Mouse (Mus musculus) megakaryocyte, adult 5-6 weeks (primary cell): ENCODE data around the gene Map3k14. TPM values are rescaled to one million over a fixed set of nuclear protein-coding genes. Genes with fewer than 3 reads are reported as not detected.
A peak's percentile ranks its signal among the peaks of the same experiment; 100 is the strongest.
"Not testable (repeated sequence)": the region's sequence is repeated elsewhere in the genome, so short reads cannot be mapped to it uniquely, and the experiment has no call there.

ENCODE experiments used
- ATAC-seq: 2 replicates; pipeline ENCODE4 v1.8.0; 2016; ENCODE audit warnings: mild to moderate bottlenecking, inconsistent platforms; ENCODE audit not compliant: poor library complexity, severe bottlenecking
- total RNA-seq, 2 experiments: library from RNA; stranded (forward) in 1 of 2; stranded (reverse) in 1 of 2; fragments of 153-499, 151-499 nt in 1 of 2; fragments of 221-1000, 200-1000 nt in 1 of 2; gene quantifications; 2 replicates each; pipeline versions ENCODE4 v1.2.3 to v1.2.4; 2015 to 2017

Map3k14 gene
- total RNA-seq (2015) = 14.5 and 16.6 TPM in 2 replicates
- total RNA-seq (2017) = 15.4 and 15.7 TPM in 2 replicates

DNA sequence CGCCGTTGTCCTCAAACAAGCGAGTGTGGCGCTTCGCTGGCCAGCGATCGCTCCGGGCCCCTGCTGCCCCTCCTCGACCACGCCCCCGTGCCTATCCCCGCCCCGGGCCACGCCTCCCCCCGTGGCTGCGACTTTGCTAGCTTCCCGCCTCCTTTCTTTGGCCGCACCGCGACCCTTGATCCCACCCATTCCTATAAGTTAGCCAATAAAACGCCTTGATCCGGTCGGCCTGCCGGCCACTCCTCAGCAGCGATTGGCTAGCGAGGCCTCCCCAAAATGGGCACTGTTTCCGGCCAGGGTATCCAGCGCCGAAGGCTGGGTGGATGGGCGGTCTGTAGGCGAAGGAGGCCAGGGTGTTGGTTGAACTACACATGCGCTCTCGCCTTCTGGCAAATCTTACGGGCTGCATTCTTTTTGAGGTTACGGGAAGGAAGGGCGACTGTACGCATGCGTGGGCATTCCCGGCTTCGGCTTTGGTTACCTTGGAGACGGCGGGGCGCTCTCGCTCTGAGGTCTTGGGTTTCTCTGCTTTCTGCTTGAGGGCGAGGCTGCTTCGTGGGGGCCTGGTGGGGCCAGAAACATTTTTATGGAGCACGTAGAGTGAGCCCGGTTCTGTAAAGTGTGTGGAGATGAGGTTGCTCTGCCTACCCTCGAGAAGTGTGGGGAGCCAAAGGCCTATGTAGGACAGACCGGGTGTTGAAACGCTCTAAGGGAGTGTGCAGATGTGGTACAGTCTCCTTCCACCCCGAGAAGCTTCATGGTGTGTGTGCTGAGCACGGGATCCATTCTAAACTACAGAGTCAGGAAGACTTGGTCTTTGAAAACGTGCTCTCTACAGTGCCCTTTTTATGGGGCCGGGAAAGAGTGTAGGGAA lies at the start of gene Map3k14:
Map3k14 (minus strand) TSS at position 127 of the 874 bp plus-strand sequence.
- peak; percentile 83 for ATAC-seq

DNA sequence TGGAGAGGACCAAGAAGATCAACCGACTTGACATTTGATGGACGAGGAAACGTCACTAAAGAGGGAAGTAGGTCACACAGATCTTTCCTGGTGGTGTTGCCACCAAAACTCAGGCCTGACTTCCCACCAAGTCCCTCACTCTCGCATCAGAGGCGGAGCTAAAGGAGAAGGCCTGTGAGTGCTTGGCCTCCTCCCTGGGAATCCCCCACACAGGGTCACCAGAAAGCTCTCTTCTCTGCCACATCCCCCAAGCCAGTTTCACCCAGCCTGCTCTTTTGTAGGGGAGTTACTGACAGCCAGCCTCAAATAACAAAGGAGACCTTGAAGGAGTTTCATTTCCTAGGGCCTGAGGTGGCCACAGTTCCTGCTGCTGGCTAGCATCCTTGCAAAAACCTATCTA lies 48.1 kb upstream of the Map3k14 start:
- peak; percentile 43 for ATAC-seq

DNA sequence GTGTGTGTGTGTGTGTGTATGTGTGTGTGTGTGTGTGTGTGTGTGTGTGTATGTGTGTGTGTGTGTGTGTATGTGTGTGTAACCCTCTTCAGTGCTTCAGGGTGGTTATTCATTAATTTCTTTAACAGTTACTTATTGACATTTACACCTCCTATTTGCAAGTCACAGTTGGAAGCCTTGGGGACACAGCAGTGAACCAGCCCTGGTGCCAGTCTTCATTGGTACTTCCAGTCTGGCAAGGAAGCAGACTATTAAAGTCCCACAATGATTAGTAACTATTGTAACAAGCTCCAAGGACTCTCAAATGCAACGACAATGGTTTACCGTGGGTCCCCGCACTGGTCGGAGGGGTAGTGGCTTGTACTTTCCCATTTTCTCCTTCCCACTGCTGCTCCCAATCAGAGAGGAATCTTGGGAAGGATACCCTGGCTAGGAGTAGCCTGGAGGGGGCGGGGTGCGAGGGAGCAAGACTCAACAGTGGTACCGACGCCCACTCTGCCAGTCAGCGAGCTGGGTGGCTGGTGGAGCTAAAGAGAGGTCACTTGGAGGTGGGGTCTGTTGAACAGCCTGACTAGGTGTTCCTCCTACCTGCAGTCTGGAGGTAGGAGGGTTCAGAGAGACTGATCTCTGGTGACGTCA lies 47.6 kb upstream of the Map3k14 start:
- no peak for ATAC-seq

DNA sequence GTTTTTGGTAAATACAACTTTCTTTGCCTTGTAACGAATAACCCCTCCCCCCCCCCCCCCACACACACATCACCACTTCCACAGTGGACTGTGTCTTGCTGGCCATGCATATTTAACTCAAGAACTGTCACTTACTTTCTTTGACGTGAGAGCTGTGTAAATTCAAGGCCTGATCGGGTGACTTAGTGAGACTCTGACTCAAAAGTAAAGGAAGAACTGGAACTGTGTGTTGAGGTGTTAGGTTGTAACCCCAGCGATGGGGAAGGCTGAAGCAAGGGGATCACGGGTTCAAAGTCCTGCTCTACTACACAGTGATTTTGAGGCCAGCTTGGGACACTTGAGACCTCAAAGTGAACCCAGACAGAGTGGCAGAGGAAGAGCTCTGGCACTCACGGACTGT lies 46.3 kb upstream of the Map3k14 start:
- ATAC-seq = no peak

DNA sequence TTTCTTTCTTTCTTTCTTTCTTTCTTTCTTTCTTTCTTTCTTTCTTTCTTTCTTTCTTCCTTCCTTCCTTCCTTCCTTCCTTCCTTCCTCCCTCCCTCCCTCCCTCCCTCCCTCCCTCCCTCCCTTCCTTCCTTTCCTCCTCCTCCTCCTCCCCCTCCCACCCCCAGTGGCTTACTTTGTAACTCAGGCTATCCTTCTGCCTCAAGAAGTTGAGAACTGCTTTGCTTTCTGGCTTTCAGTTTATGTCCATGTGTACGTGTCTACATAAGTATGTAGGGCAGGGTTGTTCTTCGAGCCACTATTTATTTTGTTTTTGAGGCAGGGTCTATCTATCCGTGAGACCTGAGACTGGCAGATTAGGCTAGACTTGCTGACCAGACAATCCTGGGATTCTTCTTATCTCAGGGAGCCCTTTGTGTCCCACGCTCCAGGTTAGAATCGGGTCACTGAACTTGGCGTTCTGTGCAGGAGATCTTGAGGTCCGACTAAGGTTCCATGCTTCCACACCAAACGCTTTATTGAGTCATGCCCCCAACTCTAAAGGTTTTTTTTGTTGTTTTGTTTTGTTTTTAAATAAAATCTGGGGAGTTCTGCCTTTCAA lies 45.5 kb upstream of the Map3k14 start:
- no peak for ATAC-seq

DNA sequence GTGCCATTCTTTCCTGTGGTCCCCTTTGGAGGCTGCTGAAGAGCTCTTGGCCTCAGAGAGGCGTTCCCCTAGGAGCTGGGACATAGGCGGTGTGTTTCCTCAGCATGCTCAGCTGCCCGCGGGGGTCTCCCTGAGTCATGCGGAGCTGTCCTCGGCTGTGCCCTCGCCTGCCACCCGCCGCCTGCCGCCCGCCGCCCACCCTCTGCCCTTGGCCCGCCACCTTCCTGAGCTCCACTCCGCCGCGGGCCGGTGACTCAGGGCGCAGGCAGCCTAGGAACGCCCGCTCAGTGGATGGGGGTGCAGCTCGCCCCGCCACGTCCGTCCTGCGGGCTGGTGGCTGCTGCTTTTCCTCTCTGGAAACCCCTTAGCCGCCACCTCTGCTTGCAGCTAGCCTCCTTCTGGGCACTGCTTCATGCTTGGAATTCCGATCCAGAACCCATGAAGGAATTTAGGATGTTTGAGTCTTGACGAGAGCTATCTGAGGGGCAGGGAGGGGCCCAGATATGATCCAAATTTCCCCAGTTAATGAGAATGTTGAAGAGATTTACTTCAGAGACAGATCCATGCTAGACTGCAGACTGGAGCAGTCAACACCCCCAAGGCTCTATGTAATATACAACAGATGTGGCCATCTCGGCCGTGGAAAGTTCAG lies 44.8 kb upstream of the Map3k14 start:
- ATAC-seq = peak; percentile 50; the same call in 1 of the 2 replicates

DNA sequence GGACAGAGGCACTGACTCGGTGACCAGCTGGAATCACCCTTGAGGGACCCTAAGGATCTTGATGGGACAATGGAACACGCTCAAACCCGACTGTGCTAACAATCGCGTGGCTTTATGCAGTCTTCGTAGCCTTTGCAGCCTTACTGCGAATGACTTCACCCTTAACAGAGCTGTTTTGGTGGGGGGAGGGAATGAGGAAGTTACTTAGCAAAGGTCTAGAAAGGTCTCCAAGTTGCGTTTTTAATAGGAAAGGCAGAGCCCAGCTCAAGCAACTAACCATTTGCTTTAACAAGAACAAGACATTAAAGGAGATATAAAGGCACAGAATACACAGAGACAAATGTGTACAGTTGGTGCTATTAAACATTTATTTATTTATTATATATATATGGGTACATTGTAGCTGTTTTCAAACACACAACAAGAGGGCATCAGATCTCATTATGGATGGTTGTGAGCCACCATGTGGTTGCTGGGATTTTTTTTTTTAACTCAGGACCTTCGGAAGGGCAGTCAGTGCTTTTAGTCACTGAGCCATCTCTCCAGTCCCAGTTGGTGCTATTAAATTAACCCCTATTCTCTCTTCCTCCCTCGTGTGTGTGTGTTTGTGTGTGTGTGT lies 42.8 kb upstream of the Map3k14 start:
- ATAC-seq = 0 out of 2 replicates have a peak, but pooled peaks have one; percentile 33

DNA sequence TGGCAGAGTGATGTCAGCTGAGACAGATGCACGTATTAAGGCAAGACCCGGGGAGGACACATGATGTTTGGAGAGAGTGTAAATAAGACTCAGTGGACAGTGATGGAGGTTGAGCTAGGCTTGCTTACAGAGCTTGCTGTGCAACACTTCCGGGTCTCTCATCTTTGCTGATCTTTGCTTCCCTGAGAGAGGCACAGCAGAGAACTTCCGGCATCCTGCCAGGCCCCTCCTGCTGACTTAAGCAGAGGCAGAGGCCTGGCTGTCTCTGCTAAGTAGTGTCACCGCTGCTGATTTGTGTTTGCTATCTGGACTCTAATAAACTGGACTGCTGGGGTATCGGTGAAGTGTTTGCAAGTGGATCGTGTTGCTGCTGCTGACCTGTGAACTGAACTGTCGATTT lies 40.6 kb upstream of the Map3k14 start:
- no peak; the same call in 1 of the 2 replicates for ATAC-seq

DNA sequence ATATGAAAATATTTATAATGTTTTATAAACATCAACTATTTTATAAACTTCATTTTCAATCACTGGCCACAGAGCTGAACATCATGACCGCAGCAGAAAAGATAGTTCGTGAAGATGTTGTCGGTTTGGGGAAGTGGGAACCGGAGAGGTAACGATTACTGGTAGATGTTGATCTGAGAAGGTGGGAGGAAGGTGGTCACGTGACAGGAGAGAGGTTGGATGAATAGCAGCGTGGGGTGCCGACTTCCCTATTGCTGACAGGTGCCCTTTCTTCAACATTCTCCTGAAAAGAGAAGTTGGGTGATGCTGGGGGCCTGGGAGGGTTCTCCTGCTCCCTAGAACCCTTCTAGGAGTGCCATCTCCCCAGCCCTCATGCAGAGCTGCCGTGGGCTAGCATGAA lies 37.3 kb upstream of the Map3k14 start:
- peak; percentile 80 for ATAC-seq

DNA sequence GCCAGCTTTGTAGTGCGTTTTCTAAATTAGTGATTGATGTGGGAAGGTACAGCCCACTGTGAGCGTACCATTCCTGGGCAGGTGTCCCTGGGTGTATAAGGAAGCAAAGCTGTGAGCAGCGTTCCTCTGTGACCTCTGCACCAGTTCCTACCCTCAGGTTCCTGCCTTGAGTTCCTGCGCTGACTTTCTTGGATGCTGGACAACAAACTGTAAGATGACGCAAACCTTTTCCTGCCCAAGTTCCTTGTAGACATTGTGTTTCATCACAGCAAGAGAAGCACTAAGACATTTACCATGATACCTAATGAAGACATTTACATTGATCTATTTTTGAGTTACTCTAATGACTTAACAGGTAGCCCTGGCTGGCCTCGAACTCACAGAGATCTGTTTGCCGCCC lies 27.5 kb upstream of the Map3k14 start:
- peak; percentile 27; the same call in 1 of the 2 replicates for ATAC-seq

DNA sequence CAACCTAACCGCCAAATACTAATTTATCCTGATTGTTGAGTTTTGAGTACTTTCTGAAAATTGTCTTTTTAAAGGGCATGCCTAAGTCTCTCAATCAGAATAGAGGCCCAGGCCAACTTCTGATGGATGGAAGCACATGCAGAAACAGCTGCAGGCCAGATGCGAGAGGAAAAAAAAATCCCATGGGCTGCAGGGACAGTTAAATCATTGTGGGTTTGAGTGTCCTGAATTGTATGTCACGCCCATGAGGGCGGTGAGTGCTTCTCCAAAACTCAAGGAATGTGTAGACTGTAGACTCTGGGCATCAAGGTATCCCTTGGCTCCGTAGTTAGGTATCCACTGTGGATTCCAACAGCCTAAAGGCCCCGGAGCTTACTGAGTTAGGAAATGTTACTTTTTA lies 26.8 kb upstream of the Map3k14 start:
- no peak for ATAC-seq

DNA sequence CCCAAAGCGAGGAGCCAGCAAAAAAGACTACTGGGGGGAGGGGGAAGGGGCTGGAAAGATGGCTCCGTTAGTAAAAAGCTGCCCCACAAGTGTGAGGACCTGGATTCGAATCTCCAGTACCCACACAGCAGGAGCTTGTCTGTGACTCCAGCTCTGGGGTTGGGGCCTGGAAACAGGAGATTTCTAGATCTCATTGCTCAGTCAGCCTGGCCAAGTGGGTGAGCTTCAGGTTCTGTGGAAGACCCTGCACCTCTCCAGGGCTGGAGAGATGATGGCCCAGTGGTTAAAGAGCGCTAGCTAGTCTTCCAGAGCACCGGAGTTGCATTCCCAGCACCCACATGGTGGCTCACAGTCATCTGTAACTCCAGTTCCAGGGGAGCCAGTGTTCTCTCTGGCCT lies 25.6 kb upstream of the Map3k14 start:
- no peak for ATAC-seq

DNA sequence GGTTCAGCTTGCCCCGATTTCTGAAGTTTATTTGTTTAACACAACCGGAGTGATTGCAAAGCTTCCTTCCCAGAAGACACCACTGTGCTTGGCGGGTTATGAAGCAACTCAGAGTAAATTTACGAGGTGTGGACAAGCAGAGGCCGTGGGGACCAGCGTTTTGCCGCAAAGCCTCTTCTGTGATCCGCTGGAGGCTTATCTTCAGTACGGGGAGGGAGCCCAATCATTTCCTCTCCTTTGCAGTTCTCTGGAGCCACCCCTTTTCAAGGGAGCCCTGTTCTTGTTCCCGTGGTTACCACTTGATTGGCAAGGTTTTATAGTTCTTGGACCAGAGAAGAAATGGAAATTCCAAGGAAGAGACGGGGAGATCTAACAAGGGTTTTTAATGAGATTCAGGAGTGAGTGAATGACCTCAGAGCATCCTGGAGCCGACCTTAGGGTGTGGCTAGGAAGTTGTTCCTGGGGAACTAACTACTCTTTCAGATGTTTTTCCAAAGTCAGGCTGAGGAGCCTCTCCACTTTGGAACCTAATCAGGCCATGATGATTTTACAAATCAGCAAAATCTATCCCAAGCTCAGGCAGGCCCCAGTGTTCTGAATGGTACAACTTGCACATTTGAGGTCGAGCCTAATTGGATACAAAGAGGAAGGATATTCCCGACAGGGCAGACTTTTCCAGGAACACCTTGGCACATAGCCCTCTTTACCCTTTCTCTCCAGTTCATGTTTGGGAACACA lies 25.0 kb upstream of the Map3k14 start:
- ATAC-seq = peak; percentile 43

DNA sequence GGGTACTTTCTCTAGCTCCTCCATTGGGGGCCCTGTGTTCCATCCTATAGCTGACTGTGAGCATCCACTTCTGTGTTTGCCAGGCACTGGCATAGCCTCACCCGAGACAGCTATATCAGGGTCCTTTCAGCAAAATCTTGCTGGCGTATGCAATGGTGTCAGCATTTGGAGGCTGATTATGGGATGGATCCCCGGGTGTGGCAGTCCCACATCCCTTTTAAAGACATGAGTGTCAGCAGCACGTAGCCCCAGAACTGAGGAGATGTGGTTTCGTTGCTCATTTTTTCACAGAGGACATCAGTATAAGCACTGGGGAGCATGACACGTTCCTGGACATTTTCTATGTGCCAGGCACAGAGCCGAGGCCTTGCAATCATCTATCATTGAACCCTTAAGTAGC lies 23.6 kb upstream of the Map3k14 start:
- not testable (repeated sequence) for ATAC-seq

DNA sequence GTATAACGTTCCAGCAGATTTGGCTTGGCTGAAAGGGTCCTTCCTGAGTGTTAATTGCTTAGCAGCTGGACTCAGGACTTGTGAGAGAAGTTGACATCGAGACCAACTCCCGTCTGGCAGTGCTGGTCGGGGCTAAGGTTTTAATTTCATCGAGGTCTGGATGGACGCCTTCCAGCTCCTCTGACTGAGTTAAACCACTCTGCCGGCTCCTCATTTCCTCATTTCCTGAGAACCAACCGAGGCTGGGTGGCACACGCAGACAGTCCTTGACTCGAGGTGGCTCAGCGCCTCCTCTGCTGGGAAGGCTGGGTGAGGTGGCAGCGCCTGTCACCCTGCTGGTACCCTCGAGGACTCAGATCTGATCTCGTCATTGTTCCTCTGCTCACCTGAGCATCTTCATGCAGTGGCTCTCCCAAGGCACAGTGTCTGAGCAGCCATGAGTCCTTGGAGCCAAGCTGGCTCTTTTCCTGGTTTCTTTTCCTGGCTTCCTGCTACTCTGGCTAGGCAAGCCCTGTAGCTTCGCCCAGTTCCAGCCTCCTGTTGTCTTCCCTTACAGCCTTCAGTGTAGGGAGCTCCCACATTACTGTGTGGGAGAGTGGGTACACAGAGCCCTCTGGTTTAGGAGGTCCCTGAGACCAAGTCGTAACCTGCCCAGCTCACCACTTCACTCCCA lies 21.2 kb upstream of the Map3k14 start:
- peak; percentile 78 for ATAC-seq

DNA sequence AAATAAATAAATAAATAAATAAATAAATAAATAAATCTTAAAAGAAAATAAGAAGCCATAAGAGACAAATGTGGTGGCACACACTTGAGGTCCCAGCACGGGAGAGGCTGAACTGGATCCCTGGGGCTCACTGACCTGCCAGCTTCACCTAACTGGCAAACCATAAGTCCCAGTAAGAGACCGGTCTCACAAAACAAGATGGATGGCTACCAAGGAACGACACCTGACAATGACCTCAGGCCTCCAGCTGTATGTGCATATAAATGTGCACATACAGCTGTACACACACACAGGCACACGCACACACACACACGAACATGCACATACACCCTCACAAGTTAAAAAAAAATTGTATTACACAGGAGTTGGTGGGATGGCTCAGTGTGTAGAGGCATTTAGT lies 19.6 kb upstream of the Map3k14 start:
- no peak for ATAC-seq

DNA sequence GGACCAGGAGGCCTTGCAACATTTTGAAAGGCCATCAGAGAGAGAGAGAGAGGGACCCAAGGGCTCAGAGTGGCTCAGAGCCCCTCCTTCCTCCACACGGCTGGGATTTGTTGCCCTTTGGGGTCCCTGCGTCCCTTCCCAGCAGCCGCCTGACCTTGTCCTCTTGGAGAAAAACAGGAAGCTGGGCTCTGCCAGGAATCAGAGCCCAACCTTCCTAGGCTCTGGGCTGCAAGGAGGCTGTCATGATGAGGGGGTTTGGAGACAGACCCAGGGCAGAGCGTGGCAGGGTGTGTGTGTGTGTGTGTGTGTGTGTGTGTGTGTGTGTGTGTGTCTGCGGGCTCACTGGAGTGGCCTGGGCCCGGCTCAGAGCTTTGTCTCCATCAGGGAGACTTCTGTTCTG lies 18.7 kb upstream of the Map3k14 start:
- ATAC-seq = no peak

DNA sequence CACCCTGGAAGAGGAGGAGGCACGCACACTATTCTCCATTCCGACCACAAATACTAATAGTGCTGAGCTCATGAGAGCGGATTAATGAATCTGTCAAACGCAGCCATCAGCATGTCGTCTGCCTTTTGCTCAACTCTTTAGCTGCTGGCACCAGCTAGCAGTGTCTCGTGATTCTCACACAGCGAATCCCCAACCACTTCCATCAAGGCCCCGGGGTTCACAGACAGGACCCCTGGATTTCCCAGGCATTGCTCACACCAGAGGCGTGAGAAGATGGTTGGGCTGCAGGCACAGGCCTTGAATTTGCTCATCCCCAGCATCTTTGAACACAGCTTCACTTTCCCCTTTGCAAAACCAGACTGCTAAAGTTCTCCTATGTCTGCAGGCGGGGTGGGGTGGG lies 18.0 kb upstream of the Map3k14 start:
- no peak for ATAC-seq

DNA sequence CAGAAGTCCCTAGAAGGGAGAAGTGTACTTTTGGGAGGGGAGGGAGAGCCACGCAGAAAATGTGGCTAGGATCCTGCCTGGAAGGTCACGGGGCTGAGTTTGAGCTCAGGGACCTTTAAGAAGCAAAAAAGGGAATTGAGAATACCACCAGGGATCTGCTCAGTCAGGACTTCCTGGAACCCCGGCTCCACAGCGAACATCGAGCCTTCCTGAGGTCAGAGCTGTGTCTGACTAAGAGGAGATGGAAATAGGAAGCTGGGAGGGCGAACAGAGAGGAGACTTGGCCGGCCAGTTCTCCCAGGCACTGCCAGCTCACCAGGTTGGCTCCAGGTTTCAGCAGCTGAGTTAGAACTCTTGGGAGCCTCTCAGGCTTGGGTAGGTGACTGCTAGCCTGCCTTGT lies 14.5 kb upstream of the Map3k14 start:
- ATAC-seq = peak; percentile 93

DNA sequence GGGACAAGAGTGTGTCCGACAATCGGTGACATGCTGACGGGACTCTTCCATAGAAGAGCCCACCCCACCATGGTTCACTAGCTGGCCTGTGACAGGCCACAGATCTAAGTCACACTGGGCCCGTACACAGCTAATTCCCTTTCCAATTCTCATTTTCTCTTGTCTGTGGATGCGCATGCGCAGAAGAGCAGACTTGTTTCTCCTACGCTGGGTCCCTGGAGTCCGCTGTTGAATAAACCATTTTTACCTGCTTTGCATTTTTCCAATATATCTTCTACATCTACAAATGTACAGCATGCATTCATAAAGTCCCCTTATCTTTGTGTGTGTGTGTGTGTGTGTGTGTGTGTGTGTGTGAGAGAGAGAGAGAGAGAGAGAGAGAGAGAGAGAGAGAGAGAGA lies 9.2 kb upstream of the Map3k14 start:
- ATAC-seq = no peak
